Mouse (Mus musculus): ENCODE results near the gene Ubap1.

- no peak for TF ChIP-seq CTCF (IDR thresholded peaks at IDR 0.05; ENCODE audit: low read depth)
- no peak for TF ChIP-seq EP300 (optimal IDR thresholded peaks at IDR 0.05)
These were observed at the start of gene Ubap1 for GRCm38 (mm10) chr4:41348584-41349198.

Measured in stomach, postnatal 0 days (tissue).